Mouse (Mus musculus) megakaryocyte, adult 5-6 weeks (primary cell): Measurements from ENCODE around the gene Gcn1l1. TPM values are rescaled to one million over a fixed set of nuclear protein-coding genes. Genes with fewer than 3 reads are reported as not detected.

Experiments used
- ATAC-seq: 2 replicates; pipeline ENCODE4 v1.8.0; 2016; ENCODE audit warnings: mild to moderate bottlenecking, inconsistent platforms; ENCODE audit not compliant: poor library complexity, severe bottlenecking
- total RNA-seq, 2 experiments: library from RNA; stranded (forward) in 1 of 2; stranded (reverse) in 1 of 2; fragments of 153-499, 151-499 nt in 1 of 2; fragments of 221-1000, 200-1000 nt in 1 of 2; gene quantifications; 2 replicates each; pipeline versions ENCODE4 v1.2.3 to v1.2.4; 2015 to 2017

Gene Gcn1l1
- total RNA-seq, 2 experiments from 2014 or later = 9.0 to 13.2 TPM

- no peak for ATAC-seq
These were observed 26.5 kb downstream of the Gcn1l1 start for GRCm38 (mm10) chr5:115591506-115591905.

DNA sequence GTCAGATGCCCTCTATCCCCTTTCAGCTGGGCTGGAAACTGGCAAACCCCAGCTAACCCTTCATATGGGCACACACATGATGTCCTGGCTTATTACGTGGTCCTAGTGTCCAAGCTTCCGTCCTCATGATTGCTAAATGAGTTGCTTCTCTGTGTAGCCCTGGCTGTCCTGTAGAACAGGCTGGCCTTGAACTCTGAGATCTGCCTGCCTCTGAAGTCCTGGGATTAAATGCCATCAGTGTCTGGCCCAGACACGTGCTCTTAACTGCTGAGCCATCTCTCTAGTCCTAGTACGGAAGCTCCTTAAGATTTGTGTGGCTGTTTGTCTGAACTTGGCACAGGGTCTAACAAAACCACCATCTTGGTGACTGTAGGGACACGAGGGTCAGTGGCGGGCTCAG lies 38.5 kb downstream of the Gcn1l1 start:
- ATAC-seq = no peak

GRCm38 (mm10) chr5:115611566-115611965 lies 46.5 kb downstream of the Gcn1l1 start:
- no peak for ATAC-seq

DNA sequence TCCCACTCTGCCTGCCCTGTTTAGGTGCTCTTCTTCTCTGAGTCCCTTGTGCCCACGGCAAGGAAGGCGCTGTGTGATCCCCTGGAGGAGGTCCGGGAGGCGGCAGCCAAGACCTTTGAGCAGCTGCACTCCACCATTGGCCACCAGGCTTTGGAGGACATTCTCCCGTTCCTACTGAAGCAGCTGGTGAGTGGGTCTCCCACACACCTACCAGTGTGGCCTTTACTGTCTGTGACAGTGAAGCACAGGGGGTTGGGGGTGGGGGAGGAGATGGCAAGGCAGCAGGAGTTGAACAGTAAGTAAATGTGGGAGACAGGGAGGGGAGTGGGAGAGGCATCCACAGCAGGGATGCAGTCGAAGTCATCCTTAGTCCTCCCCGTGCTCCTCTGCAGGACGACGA lies 48.3 kb downstream of the Gcn1l1 start:
- no peak for ATAC-seq

DNA sequence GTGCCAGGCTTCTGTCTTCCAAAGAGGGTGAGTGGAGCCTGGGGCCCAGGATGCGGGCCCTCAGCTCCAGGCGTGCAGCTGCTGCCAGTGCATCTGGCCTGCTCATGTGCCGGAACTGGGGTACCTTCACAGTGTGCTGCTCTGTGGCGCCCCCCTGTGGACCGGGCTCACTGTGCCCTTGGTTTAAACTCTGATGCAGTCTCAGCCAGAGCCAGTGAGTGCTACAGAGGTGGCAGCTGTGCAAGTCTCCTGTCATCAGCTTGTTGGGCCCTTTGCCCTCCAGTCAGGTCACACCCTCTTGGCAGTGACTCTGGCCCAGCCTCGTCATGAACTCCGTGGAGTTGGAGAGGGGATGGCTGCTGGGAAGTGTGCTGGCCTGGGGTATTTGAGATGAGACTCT lies 49.9 kb downstream of the Gcn1l1 start:
- ATAC-seq = peak; percentile 78

GRCm38 (mm10) chr5:115619690-115620089 lies 54.6 kb downstream of the Gcn1l1 start:
- no peak for ATAC-seq

DNA sequence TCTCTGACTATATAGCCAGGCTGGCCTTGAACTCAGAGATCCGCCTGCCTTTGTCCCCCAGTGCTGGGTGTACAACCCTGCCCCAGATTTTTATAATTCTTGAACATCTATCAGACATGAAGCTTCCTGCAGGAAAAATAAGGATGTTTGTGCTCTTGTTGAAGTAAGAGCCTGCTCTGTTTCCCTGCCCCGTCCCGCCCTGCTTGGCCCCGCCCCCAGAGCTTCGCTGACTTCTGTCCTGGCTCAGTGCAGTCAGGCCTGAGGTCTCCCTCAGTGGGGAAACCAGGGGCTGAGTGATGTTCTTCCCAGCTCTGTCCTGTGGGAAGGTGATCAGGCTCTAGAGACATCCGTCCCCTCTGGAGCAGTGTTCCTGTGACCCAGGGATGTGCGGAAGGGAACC lies 57.6 kb downstream of the Gcn1l1 start:
- ATAC-seq = peak; percentile 14; the same call in 1 of the 2 replicates

DNA sequence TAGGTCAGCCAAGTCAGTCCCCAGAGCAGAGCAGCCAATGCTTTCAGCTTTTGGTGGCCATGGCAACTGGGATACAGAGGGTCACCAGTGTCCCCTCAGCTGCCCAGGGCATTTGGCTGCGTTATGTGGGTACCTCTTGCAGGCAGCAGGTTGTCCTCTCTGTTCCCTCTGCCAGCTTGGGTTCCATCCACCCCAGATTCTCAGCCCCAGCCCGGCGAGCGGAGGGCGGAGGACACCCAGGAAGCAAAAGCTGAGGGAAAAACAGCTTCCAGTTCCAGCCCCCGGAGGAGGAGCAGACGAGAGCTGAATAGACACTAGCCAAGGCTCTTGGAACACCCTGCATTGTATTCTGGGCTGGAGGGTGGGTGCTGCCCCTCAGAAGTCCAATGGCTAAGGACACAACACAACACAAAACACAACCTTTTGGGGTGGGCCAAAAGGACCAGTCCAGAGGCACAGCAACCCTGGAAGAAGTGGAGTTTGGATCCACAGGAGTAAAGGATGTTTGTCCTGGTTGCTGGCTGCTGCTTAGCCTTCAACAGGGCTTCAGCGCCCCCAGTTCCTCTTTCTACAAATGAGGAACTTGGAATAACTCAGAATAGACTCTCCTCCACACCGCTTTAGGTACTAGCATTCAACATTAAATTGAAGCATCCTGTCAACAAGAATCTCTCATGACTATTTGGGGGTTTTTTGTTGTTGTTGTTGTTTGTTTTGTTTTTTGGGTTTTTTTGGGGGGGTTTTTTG lies 58.8 kb downstream of the Gcn1l1 start:
- ATAC-seq = peak; percentile 68

- ATAC-seq = no peak
These were observed 61.3 kb downstream of the Gcn1l1 start for GRCm38 (mm10) chr5:115626237-115626886.

DNA sequence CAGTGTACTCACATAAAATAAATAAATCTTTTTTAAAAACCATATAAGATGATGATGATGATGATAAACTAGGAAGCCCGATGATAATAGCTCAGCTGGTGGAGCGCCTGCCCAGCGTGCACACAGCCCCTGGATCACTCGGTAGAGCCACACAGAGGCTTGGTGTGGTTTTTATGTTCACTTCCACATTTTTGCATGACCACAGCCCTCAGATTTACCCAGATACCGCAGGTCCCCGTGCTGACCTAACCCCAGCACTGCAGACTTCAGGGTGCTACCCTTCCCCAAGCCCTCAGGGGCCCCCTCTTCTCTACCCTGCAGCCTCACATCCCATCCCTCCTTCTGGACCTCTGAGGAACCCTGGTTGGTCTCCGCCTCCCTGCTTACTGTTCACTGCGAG lies 63.0 kb downstream of the Gcn1l1 start:
- ATAC-seq = peak; percentile 61

DNA sequence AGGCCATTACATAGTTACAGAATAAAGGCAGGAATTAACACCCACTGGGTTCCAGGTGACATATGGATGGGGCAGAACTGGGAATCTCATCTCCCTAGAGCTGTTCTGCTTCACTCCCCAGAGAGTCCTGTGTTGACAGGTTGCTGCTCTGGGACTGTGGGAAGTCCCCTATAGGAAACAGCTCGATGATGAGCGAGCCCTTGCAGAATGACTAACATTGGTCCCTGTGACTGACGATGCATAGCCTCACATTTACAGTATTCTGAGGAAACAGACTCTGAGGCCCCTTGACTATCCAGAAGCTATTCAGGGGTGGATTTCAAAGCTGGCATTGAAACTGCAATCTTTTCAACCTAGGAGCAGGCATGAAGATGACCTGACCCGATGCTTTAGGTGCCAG lies 64.6 kb downstream of the Gcn1l1 start:
- no peak for ATAC-seq

- ATAC-seq = no peak
These were observed 65.2 kb downstream of the Gcn1l1 start for GRCm38 (mm10) chr5:115630291-115630690.

- ATAC-seq = peak; percentile 80
These were observed 66.7 kb downstream of the Gcn1l1 start, which contains the start of gene Rab35 for GRCm38 (mm10) chr5:115631505-115632357. Gene Rab35 (plus strand): TSS chr5:115631908.

DNA sequence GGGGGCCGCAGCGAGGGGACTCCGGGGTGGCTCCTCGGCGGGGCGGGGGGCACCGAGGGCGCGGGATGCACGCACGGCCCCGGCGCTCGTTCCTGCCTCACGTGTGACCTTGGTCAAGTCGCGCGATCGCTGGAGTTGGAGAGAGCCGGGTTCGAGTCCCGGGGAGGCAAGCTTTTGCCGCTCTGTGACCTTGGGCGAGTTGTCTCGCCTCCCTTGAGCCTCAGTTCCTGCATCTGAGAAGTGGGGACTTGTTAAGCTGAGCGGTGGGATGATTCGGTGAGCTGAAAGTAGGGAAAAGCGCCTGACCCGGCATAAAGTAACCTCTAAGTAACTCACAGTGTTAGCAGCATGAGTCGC lies 67.3 kb downstream of the Gcn1l1 start:
- no peak for ATAC-seq

DNA sequence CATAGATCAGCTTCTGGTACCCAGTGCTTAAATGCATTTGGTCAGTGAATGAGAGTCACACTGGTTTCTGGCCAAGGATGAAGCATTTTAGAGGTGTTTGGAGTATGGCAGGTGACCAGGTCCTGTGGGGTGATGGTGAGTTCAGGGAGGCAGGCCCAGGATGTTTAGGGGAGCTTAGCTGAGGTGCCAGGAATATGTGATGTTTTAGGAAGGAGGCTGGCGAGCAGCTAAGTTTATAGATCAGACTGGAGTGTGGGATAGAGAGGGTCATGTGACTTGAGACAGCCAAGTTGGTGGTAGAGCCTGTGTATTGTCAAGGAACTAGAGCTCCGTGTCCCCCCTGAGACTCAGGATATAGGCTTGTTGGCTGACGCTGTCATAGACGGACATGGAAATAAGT lies 68.0 kb downstream of the Gcn1l1 start:
- no peak for ATAC-seq

DNA sequence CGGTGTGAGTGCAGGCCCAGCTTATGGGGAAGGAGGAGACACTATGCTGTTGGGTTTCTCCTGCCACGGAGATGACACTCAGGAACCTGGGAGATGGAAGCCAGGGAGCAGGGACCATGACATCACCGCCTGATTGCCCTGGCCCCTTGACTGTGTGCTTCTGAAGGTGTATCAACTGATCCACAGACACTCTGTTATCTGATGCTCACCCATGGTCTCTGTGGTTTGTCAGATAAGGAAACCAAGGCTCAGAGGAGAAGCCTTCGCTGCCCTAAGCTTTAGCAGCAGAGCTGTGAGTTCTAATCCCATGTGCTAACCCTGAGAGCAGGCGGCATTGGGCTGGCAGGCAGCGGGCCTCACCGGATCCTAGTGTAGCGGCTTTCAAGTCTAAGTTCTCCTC lies 69.0 kb downstream of the Gcn1l1 start:
- no peak for ATAC-seq

GRCm38 (mm10) chr5:115635536-115635935 lies 70.5 kb downstream of the Gcn1l1 start:
- peak; percentile 72 for ATAC-seq

- ATAC-seq = no peak
These were observed 79.1 kb downstream of the Gcn1l1 start for GRCm38 (mm10) chr5:115644192-115644591.

GRCm38 (mm10) chr5:115648876-115649275 lies 83.8 kb downstream of the Gcn1l1 start:
- ATAC-seq = no peak

- ATAC-seq = no peak
These were observed 84.6 kb downstream of the Gcn1l1 start for GRCm38 (mm10) chr5:115649699-115650098.

DNA sequence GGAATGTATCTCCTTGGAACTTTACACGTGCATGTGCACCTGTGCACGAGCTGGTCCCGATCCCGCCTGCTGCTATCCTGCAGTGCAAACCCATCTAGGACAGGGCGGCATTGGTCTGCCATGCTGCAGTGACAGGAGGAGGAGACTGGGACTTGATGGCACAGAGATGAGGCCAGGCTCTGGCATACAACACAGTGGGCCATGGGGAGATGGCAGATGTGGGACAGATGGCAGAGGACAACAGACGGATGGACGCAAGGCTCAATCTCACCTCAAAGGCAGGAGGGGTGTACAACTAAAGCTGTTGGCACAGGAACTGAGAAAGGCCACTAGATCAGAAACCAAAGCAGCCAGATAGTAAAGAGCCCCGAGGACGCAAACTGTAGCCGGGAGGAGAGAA lies 85.8 kb downstream of the Gcn1l1 start:
- no peak for ATAC-seq

DNA sequence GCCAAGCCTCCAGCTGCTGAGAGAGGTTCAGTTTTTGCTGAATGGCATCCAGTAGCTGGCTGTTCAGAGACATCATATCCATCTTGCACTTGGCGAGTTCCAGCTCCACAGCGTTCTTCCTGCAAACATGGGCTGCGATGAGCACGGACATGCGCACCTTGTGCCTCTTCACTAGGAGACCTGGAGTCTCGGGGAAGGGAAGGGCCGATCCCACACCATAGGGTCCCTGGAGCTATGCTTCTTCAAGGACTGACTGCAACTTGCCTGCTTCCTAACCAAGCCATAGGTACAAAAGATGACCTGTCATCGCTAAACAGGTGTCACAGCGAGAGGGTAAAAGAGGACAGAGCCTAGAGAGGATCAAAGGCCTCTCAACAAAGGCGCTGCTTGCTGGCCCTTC lies 86.8 kb downstream of the Gcn1l1 start:
- no peak for ATAC-seq
